Mouse (Mus musculus) ES-Bruce4 (cell line): Measurements from ENCODE around the gene Tcf19. TPM values are rescaled to one million over a fixed set of nuclear protein-coding genes. Genes with fewer than 3 reads are reported as not detected.

Experiments
- H3K27ac ChIP-seq: 2 replicates; pipeline ENCODE4 v1.5.1; 2012; ENCODE audit warnings: low read length, inconsistent platforms; ENCODE audit not compliant: insufficient read depth
- H3K27me3 ChIP-seq: 2 replicates; pipeline ENCODE4 v1.6.1; 2012; ENCODE audit warnings: mild to moderate bottlenecking, low read length, inconsistent platforms; ENCODE audit not compliant: control insufficient read depth, poor library complexity, insufficient read depth, severe bottlenecking
- H3K36me3 ChIP-seq: 2 replicates; pipeline ENCODE4 v1.6.1; 2012; ENCODE audit warnings: inconsistent platforms, mild to moderate bottlenecking, low read length, moderate library complexity; ENCODE audit not compliant: control insufficient read depth, poor library complexity, insufficient read depth, severe bottlenecking
- H3K4me1 ChIP-seq: one replicate; pipeline ENCODE4 v1.8.1; 2011; ENCODE audit warnings: low read length; ENCODE audit not compliant: control insufficient read depth, insufficient read depth
- H3K4me3 ChIP-seq: 2 replicates; pipeline ENCODE4 v1.5.1; 2011; ENCODE audit warnings: low read depth, mild to moderate bottlenecking, low read length
- H3K9ac ChIP-seq: 2 replicates; pipeline ENCODE4 v1.6.1; 2012; ENCODE audit warnings: low read depth, mild to moderate bottlenecking, inconsistent platforms; ENCODE audit not compliant: poor library complexity, severe bottlenecking
- H3K9me3 ChIP-seq: replicated peaks from 2 replicates; pipeline ENCODE4 v1.6.1; 2012; ENCODE audit warnings: mild to moderate bottlenecking, low read length, inconsistent platforms; ENCODE audit not compliant: control insufficient read depth, poor library complexity, insufficient read depth, severe bottlenecking
- CTCF ChIP-seq: IDR thresholded peaks from one replicate; pipeline ENCODE4 v1.8.1; 2011; ENCODE audit warnings: low read depth, low read length
- EP300 ChIP-seq: IDR thresholded peaks from 2 replicates; pipeline ENCODE4 v1.6.1; 2011; ENCODE audit warnings: low read depth, low read length; ENCODE audit not compliant: insufficient read depth
- POLR2A ChIP-seq: IDR thresholded peaks from one replicate; pipeline ENCODE4 v1.8.1; 2011; ENCODE audit warnings: low read length; ENCODE audit not compliant: insufficient read depth
- polyA plus RNA-seq: library from polyadenylated mRNA; stranded (reverse); fragments of >200 nt; gene quantifications from 2 replicates; pipeline ENCODE4 v1.2.4, GENCODE M21; 2011; ENCODE audit warnings: low read depth; ENCODE audit not compliant: missing spikeins, insufficient read depth, insufficient read length

The Tcf19 gene
- polyA plus RNA-seq, 1 experiment = 5.2 TPM

- no peak for TF ChIP-seq POLR2A
Measured at GRCm38 (mm10) chr17:35548636-35549035, 32.0 kb upstream of the Tcf19 start.

GRCm38 (mm10) chr17:35547465-35547864 is 30.8 kb upstream of the Tcf19 start:
- Histone ChIP-seq H3K4me3 (peak overlapping the region; percentile 47), H3K36me3 (no peaks in the 10 kb centered on the region), H3K4me1 (peaks cover 11% of the 10 kb centered on the region), H3K9ac (peak overlapping the region; percentile 21), H3K27ac (peak overlapping the region; percentile 91), H3K27me3 (no peaks in the 10 kb centered on the region), H3K9me3 (no peaks in the 10 kb centered on the region)
- TF ChIP-seq CTCF = peak; percentile 47
- TF ChIP-seq EP300 = 0 out of 2 replicates have a peak, but pooled peaks have one; percentile 29
- no peak for TF ChIP-seq POLR2A

More at GRCm38 (mm10) chr17:35548636-35549035, 32.0 kb upstream of the Tcf19 start:
- no peaks in the 10 kb centered on the region for H3K9me3 ChIP-seq
- no peaks in the 10 kb centered on the region for H3K27me3 ChIP-seq
- no peak overlapping the region for H3K4me3 ChIP-seq
- peak overlapping the region; percentile 91 for H3K27ac ChIP-seq
- H3K9ac ChIP-seq = no peak overlapping the region
- no peaks in the 10 kb centered on the region for H3K36me3 ChIP-seq
- H3K4me1 ChIP-seq = peaks cover 10% of the 10 kb centered on the region

- Histone ChIP-seq H3K27ac (no peak overlapping the region), H3K9ac (no peak overlapping the region), H3K36me3 (no peaks in the 10 kb centered on the region), H3K9me3 (no peaks in the 10 kb centered on the region), H3K27me3 (no peaks in the 10 kb centered on the region), H3K4me3 (no peak overlapping the region), H3K4me1 (peaks cover 5% of the 10 kb centered on the region)
- peak; percentile 90 for TF ChIP-seq CTCF
- no peak for TF ChIP-seq EP300
Measured at GRCm38 (mm10) chr17:35544680-35545079, 28.1 kb upstream of the Tcf19 start.

GRCm38 (mm10) chr17:35544001-35544400 is 27.4 kb upstream of the Tcf19 start:
- no peaks in the 10 kb centered on the region for H3K27me3 ChIP-seq
- H3K27ac ChIP-seq = peak overlapping the region; percentile 66
- TF ChIP-seq POLR2A (no peak), EP300 (no peak), CTCF (no peak)
- no peak overlapping the region for H3K4me3 ChIP-seq
- peaks cover 7% of the 10 kb centered on the region for H3K4me1 ChIP-seq
- H3K36me3 ChIP-seq = no peaks in the 10 kb centered on the region
- H3K9ac ChIP-seq = no peak overlapping the region
- H3K9me3 ChIP-seq = no peaks in the 10 kb centered on the region

- Histone ChIP-seq H3K9ac (no peak overlapping the region; the same call in 1 of the 2 replicates), H3K4me3 (no peak overlapping the region), H3K27me3 (no peaks in the 10 kb centered on the region), H3K9me3 (no peaks in the 10 kb centered on the region), H3K27ac (peak overlapping the region; percentile 66), H3K4me1 (peaks cover 5% of the 10 kb centered on the region), H3K36me3 (no peaks in the 10 kb centered on the region)
- TF ChIP-seq CTCF (no peak), EP300 (peak; percentile 81)
Measured at GRCm38 (mm10) chr17:35543412-35543861, 26.8 kb upstream of the Tcf19 start.

GRCm38 (mm10) chr17:35542761-35543411 is 26.3 kb upstream of the Tcf19 start:
- no peaks in the 10 kb centered on the region for H3K36me3 ChIP-seq
- H3K9ac ChIP-seq = no peak overlapping the region; the same call in 1 of the 2 replicates
- TF ChIP-seq EP300 (no peak), CTCF (no peak), POLR2A (no peak)
- H3K27me3 ChIP-seq = no peaks in the 10 kb centered on the region
- peak overlapping the region; percentile 59 for H3K27ac ChIP-seq
- no peaks in the 10 kb centered on the region for H3K9me3 ChIP-seq
- peaks cover 5% of the 10 kb centered on the region for H3K4me1 ChIP-seq
- H3K4me3 ChIP-seq = no peak overlapping the region
